Mouse (Mus musculus): ENCODE measurements around the gene Slc38a11.

Slc38a11 gene

GRCm38 (mm10) chr2:65363828-65364497, at the start of gene Slc38a11:
Slc38a11 (minus strand) TSS chr2:65364034.
- peak; percentile 38 for DNase-seq (ENCODE audit: low spot score)

DNA sequence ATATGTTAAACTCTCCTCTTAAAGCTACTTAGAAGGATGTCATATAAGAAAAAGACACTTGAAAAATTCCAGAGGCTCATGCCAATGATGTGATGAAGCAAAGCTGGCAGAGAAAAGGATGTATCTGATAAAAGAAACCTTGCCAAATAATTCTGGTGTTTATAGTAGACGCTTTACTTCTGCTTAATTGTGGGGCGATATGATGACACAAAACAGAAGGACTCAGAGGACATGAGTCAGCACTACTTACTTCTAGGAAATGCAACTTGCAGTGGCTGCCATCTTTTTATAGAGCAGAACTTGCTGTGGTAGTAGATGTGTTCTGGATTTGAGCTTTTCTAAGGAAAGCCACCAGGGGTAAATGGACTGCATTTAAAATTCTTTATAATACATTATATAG, 43.3 kb upstream of the Slc38a11 start:
- DNase-seq (ENCODE audit: low spot score) = no peak

DNA sequence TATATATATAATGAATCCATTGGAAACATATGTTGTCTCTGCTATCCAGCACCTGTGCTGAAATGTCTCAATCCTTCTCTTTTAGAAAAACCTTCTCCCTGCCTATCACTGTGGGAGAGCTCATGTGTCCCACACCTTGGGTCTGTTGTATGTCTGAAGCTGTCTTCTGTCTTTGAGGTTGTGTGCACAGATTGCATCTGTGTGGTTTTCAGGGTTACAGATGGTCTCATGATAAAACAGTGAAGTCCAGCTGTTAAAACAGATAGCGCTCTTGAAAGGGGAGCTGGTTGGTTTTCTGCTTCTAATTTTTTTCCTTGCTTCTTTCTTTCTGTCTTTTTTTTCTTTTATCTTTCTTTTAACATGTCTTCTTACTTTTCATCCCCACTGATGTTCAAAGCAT, 41.6 kb upstream of the Slc38a11 start:
- no peak for DNase-seq (ENCODE audit: low spot score)

- no peak for DNase-seq (ENCODE audit: low spot score)
Measured at GRCm38 (mm10) chr2:65402001-65402400, 38.2 kb upstream of the Slc38a11 start.

DNA sequence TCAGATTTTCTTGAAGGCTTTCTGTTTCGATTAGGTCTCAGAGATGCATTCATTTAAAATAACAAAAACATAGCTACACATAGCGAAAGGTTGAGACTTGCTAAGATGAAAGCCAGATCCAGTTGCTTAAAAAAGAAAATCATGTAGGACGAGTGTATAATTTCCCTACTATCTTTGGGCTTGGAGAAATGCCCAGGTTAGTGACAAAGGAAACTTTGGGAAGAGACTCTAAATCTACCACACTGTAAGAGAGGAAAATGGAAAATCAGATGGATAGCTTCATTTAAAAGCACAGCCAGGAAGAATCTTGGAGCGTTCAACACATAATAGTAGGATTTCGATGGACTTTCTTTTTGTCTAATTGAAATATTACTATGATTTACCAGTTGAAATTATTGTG, 36.1 kb upstream of the Slc38a11 start:
- no peak for DNase-seq (ENCODE audit: low spot score)

DNA sequence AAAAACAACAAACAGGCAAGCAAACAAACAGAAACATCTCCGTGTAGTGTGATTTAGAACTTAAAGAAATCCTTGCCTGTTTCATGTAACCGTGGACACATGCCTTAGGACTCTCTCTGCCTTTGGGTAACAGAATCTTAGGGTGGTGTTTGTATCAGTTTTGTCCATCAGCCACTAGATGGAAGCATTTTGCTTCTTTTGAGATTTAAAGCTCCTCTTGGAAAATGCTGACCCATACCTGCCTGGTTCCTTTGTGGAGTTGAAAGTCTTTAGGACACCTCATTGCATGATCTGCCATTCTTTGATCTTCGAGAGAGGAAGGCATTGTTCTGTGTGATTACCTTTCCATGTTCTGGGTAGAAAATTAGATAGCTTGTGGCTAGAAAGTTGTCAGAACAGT, 32.3 kb upstream of the Slc38a11 start:
- peak; percentile 61 for DNase-seq (ENCODE audit: low spot score)

DNA sequence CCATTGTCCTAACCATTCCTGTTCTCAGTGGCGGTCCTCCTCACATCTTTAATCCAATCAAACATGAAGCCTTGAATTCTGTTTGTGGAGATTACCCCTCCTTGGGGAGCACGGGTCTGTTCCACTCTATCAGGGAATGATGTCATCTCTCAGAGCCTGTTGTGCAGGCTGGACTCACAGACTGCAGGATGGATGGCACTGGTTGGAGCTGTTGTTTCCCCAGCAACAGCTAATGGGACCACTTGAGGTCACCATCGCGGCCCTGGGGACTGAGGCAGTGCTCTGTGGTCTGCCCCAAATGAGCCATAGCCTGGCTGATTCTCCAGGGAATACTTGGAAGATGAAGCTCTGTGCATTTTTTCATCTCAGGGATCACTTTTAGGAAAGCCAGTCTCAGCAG, 29.2 kb upstream of the Slc38a11 start:
- no peak for DNase-seq (ENCODE audit: low spot score)

GRCm38 (mm10) chr2:65391322-65391721, 27.5 kb upstream of the Slc38a11 start:
- DNase-seq (ENCODE audit: low spot score) = no peak

GRCm38 (mm10) chr2:65384815-65385214, 21.0 kb upstream of the Slc38a11 start:
- no peak for DNase-seq (ENCODE audit: low spot score)

GRCm38 (mm10) chr2:65382485-65382884, 18.7 kb upstream of the Slc38a11 start:
- peak; percentile 46 for DNase-seq (ENCODE audit: low spot score)

- peak; percentile 12 for DNase-seq (ENCODE audit: low spot score)
Measured at GRCm38 (mm10) chr2:65378425-65378824, 14.6 kb upstream of the Slc38a11 start.

- DNase-seq (ENCODE audit: low spot score) = no peak
Measured at GRCm38 (mm10) chr2:65374410-65374809, 10.6 kb upstream of the Slc38a11 start.

DNA sequence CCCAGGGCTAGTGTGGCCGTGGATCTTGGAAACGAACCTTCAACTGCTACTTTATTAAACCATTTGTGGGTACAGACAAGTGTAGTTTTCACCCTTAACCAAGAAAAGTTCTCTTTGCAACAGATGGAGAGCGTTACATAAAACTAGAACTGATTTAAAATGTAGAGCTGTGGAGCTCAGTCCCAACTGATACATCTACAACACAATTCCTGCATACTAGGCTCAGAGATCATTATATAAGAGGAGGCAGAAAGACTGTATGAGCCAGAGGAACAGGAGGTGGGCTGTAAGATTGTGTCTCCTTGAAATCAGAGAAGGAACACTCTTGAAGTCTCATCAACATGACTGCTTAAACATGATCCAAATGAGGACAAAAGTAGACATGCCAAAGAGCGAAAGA, 9.2 kb upstream of the Slc38a11 start:
- no peak for DNase-seq (ENCODE audit: low spot score)

GRCm38 (mm10) chr2:65360736-65361475, 2.9 kb downstream of the Slc38a11 start:
- no peak for DNase-seq (ENCODE audit: low spot score)

DNA sequence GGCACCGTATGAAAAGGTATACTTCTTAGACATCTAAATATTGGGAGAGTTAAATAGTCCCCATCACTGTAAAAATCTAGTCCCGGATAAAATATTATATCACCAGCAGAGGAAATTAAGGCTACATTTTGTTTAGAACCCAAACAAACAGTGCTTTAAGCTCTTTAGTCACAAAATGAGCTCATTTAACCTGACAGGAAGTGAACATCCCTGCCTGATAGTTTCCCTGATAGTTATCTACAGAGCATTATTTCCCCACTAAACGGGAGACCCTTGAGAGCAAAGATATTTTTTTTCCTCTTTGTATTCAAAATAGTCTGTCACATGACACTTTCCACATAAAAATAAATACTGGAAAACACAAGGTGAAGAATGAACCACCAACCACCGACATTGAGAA, 16.5 kb downstream of the Slc38a11 start:
- DNase-seq (ENCODE audit: low spot score) = no peak

GRCm38 (mm10) chr2:65346915-65347314, 16.9 kb downstream of the Slc38a11 start:
- DNase-seq (ENCODE audit: low spot score) = no peak

- DNase-seq (ENCODE audit: low spot score) = no peak
Measured at GRCm38 (mm10) chr2:65346037-65346436, 17.8 kb downstream of the Slc38a11 start.

DNA sequence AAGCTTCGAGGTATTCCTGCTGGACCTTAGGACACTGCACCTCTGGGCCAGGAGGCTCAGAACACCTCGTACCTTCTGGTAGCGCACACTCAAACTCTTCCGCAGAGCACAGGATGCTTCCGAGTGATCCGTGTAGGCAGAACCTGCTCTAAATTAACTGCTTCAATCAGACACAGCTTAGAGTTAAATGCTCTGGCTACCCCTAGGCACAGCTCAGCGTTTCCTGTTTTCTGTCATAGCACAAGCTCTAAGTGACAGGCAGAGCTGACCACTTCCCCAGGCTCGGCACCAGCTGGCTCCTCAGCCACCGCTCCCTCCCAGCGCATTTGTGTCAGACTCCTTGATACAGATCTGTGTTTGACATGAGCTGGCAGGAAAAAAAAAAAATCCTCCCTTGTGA, 21.8 kb downstream of the Slc38a11 start:
- DNase-seq (ENCODE audit: low spot score) = peak; percentile 61

DNA sequence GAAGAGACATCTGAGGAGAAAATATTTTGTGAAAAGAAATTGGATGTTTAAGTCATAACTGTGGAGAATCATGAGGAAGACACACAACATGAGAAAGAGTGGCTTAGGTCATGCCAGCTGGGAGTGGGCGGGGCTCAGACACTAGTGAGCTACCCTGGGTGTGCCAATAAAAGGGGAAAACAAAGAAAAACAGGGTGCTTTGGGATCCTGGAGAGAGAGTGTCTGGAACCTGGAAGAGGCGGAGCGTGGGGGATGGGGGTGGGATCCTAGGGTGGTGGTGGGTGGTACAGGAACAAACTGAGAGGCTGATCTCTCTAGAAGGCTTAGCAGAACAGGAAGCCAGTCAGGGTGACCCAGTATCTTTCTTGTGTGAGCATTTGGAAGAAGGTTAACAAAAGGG, 23.0 kb downstream of the Slc38a11 start:
- no peak for DNase-seq (ENCODE audit: low spot score)

GRCm38 (mm10) chr2:65337378-65338140, 26.3 kb downstream of the Slc38a11 start:
- peak; percentile 76 for DNase-seq (ENCODE audit: low spot score)

- DNase-seq (ENCODE audit: low spot score) = no peak
Measured at GRCm38 (mm10) chr2:65336608-65337007, 27.2 kb downstream of the Slc38a11 start.

- no peak for DNase-seq (ENCODE audit: low spot score)
Measured at GRCm38 (mm10) chr2:65334091-65334490, 29.7 kb downstream of the Slc38a11 start.

DNA sequence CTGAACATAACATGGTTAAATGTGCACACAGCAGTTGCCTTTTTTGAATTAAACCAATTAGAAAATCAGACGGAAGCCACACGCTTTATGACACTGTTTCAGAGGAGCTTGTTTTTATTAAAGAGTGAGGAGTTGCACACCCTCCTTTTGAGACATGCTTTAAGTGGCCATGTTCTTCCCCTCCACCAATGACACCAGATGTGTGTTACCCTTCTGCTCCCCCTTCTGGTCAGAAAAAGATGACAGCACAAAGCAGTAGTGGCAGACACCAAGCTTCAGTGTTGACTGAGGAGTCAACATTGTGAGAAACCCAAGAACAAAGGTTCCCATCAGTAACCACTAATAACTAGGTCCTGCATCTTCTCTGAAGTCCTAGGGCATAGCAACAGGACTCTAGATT, 32.5 kb downstream of the Slc38a11 start:
- peak; percentile 70 for DNase-seq (ENCODE audit: low spot score)
